Mouse (Mus musculus): ENCODE measurements at regions not wholly inside any gene's neighbourhood (a gene's known extent, or its start where the extent isn't known, plus 50 kb on each side); places are given as distances from the start of the nearest gene placed in this dataset.

- TF ChIP-seq POLR2A (IDR thresholded peaks at IDR 0.05; ENCODE audit: borderline replicate concordance, control insufficient read depth, low read depth, low read length): no peak
- TF ChIP-seq CTCF (IDR thresholded peaks at IDR 0.05; ENCODE audit: control insufficient read depth, insufficient read depth, low read length): no peak
Measured at GRCm38 (mm10) chr1:120759380-120759779, 157.2 kb downstream of the En1 start.

Data from bone marrow, adult 2 months (tissue).